Mouse (Mus musculus) CD4-positive, CD25-positive, alpha-beta regulatory T cell, adult 2 months (primary cell): Measurements from ENCODE around the gene Mmgt2.

Experiments used
- DNase-seq: peaks from one replicate; pipeline ENCODE4 v3.0.0-alpha.2; 2012; ENCODE audit warnings: low read depth, low spot score

Gene Mmgt2

DNA sequence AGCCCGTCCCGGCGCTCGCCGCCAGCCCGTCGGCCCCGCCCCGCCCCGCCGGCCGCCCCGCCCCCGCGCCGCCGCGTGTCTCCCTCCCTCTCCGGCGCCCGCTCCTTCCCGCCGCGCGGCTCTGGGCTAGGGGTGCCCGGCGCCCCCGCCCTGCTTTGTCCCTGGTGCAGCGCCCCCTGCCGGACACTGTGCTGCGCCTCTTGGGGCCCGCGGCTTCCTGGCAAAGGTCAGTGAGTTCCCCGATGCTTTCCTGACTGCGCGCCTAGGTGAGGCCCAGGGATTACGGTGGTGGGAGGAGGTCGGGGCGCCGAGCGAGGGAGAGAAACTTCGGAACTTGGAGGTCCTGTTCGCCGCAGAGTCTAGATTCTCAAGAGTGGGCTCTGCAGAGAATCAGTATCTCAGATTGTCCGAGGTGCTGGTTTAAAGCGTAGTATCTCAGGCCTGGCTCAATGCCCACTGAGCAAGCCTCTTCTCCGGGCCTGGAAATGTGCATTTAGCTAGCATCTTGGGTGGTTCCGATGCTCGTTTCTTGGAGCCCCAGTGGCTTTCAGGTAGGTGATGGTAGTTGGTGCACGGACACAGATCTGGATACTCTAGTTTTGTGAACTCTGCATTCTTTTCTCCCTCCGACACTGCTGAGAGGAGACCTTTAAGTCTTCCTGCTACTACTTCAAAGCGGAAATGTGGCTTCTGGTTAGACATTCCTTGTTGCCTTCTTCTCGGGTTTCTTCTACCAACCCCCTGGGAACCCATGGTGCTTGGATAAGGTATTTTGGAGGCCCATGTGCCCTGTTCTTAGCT is at the start of gene Mmgt2:
Gene Mmgt2, plus strand, starts transcription at position 74 of the 801 bp plus-strand sequence.
- DNase-seq: peak; percentile 96

GRCm38 (mm10) chr11:62601732-62602618 is 46.5 kb upstream of the Mmgt2 start:
- DNase-seq: no peak

- peak; percentile 98 for DNase-seq
Observed at GRCm38 (mm10) chr11:62602619-62603311, 45.7 kb upstream of the Mmgt2 start.

DNA sequence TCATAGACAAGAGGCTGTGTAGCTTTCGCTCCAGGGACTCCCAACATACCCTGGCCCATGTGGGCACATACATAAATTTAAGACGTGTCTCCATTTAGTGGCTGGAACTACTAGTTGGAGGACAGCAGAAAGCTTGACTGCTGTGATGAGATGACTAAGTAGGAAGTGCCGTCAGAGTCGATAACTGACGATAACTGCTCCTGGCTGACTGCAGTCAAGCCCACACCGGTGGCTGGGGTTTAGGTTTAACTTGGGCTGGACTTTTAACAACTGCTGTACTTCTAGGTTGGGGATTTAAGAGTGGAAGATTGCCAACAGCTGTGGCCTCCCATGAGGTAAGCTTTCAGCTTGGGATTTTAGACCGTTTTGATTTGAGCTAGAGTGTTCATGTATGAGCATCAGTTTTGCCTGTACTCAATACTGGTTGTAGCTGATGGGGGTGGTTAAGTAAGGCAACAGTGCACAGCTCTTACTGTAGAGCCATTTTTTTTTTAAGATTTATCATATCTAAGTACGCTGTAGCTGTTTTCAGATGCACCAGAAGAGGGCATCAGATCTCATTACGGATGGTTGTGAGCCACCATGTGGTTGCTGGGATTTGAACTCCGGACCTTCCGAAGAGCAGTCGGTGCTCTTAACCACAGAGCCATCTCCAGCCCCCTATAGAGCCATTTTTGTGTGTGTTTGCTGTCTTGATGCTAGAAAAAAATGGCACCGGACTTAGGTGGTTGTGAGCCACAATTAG is 45.0 kb upstream of the Mmgt2 start:
- peak; percentile 64 for DNase-seq

DNA sequence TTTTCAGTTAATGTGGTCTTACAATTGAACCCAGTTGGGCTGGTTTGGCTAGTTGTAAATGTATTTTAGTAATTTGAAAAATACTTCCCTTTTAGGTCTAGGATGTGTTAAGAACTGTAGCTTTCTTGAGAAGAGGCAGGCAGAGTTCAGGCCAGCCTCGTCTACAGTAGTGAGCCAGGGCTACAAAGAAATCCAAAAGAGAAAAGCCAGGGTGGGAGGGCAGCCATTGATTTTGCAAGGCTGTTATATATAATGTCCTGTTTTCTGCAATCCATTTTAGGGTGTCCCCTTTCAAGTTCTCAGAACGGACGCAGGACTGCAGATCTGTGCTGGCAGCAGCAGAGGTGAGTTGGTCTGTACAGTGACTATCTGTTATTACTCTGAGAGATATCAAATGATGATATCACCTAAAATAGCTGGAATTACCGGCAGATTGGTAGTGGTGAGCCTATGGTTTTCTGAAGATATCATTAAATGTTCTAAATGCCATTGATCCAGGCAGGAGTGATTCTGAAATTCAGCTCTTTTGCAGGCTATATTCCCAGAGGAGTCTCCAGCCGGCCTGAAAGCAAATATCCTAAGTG is 44.2 kb upstream of the Mmgt2 start:
- no peak for DNase-seq

DNA sequence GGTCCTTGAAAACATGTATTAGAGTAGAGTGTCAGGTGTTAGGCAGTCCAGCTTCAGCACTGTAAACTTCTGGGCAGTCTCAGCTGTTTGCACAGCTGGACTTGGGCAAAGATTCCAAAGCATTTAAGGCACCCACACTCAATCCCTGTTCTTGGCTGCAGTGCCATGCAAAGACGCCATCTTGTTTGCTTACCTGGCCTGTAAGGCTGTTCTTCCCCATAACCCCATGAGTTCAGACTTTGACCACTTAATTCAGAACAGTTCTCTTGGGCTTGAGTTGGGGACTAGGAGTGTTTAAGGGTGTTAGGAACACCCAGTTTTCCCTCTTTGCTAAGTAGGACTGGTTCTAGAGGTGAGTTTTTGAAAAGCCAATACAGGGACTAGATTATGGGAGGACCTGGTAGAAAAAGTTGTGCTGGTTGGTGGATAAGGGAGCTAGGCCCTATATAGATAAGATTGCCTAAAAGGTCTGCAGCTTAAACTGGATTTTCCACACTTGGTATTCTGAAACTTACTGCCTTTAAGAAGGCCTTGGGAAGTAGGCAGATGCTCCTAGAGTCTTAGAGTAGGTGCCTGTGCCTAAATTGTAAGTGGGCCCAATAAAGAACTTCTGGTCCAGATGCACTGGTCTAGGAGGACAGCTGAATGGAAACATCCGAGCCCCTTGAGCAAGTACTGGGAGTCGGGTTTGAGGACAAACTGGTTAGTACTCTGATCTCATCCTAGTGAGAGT is 43.4 kb upstream of the Mmgt2 start:
- DNase-seq: no peak

- DNase-seq: no peak
Observed at GRCm38 (mm10) chr11:62605619-62606298, 42.7 kb upstream of the Mmgt2 start.

DNA sequence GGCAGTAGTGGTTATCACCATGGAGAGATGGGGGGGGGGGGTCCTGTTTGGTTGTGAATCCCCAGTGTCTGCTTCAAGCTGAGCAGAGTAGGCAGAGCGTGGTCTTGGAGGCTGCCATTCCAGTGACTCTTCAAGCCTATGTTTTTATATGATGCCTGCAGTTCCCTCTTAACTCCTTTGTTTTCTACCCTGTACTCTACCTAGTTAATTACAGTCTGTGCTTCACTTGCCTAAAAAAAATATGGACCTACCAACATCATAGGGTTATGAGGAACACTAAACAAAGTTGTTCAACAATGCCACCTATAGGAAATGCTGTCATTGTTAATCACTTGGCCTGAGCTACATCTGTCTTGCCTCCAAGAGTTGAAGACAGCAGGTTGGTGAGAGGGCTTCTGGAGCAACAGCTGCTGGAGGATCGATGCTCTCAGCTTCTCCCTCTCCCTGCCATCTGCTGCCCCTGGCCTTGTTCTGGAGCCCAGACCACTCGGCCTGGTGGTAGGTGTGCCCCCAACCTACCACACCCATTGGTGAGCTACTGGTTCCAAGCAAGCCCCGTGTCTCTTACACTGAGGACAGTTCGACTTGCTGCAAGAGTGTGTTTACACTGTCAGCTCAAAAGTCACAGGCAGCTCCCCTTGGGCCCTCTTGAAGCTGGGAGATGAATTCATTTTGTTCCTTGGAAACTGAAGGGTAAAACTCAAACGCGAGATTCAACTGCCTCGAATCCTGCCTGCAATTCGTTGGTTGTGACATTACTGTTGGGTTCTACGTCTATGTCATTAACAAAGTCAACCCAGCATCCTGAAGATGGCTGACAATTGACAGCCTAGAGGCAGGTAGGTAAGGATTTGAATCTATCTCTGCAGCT is 41.9 kb upstream of the Mmgt2 start:
- DNase-seq: peak; percentile 24

DNA sequence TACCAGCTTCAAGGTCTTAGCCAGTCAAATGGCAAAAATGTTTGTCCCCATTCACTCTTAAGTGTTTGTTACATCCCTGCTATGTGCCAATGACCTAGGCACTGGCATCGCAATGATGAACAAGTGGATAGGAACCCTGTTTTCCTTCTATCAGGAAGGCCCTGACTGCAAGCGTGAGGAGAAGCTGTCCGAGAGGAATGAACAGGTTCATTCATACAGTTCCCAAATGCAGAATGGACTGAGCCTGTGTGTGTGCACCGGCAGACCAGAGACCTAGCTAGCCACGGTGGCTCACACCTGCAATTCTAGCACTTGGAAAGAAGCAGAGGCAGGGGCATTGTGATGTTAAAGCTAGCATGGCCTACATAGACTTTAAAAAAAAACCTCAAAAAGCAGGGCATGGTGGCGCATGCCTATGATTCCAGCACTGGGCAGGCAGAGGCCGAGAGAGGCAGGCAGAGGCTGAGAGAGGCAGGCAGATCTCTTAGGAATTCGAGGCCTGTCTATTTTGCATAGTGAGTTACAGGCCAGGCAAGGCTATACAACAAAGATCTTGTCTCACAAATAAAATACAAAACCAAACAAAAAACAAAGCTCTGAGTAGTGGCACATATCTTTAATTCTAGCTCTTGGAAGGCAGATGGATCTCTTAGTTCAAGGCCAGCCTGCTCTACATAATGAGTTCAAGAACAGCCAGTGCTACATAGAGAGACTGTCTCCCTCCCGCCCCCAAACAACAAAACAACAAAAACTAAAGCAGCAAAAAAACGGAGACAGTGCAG is 41.1 kb upstream of the Mmgt2 start:
- DNase-seq: no peak

DNA sequence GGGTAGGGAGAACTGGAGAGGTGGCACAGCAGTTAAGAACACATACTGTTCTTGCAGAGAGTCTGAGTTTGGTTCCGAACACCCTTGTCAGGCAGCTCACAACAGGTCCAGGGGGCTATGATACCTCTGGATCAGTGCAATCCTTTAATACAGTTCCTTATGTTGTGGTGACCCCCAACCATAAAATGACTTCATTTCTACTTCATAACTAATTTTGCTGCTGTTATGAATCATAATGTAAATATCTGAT is 40.6 kb upstream of the Mmgt2 start:
- DNase-seq: no peak

DNA sequence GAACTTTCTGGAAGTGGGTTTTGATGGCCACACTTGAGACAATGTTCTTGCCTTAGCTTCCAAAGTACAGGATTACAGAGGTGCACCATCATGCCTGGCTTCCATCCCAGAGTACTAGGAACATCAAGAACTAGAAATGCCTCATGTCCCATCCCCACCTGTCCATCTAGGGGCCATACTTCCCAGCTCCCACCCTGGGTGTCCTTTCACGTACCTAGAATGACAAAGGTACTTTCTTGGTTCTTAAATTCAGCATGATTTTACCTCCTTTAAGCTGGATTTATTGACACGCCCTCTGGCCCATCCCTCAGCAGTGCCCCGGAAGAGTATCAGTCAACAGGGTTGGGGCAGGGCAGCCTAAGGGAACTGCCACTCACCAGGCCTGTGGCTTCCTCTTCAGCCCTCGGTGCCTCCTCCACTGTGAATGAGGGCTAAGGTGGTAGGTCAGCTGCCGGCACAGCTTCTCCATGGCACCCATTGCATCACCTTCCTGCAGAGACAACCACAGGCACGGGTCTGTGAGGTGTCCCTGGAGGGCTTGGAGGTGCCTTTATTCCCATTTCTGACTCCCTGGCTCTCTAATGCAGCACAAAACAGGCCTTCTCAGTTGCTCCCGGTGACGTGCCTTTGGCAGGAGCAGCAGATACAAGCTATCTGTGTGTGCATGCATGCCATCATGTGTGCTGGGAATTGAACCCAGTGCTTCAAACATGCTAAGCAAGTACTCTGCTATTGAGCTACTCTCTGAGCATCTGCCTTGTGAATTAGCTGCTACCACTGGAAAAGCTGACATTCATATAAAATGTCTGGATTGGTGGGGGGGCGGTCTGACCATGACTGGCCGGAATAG is 39.4 kb upstream of the Mmgt2 start:
- DNase-seq: no peak

GRCm38 (mm10) chr11:62610304-62610703 is 38.2 kb upstream of the Mmgt2 start:
- no peak for DNase-seq

- DNase-seq: no peak
Observed at GRCm38 (mm10) chr11:62612604-62613003, 35.9 kb upstream of the Mmgt2 start.

DNA sequence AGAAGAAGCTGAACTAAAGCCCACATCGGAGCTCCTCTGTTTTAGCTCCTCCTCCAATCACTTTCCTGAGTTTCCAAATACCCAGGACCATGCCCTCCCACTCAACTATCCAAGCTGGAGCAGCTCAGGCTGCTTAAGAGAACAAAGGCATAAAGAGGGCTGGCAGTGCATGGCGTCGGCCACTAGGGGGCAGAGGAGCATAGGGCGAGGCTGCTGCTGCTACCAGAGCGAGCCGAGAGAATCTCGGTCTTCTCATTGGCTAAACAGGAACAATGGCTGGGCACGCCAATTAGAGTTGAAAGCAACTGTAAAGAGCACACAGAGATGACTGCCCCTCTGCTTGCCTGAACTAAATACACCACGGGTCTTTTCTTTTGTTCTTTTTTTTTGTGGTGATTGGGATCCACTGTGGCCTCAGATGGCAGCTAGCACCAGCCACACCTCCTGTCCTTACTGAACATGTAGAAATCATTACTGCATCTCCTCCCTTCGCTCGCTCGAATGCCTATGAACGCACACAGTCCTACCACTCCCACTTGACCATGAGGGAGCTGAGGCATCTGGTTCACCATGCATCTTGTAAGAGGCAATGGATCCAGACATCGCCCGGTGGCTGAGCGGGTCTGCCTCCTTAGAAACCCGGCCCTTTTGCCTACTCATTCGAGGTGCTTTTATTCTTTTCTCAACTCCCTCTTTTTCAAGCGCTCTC is 34.7 kb upstream of the Mmgt2 start:
- peak; percentile 94 for DNase-seq

GRCm38 (mm10) chr11:62614876-62615410 is 33.5 kb upstream of the Mmgt2 start:
- no peak for DNase-seq

GRCm38 (mm10) chr11:62615456-62615855 is 33.0 kb upstream of the Mmgt2 start:
- no peak for DNase-seq
